Mouse (Mus musculus) gastrocnemius, postnatal 36 days (tissue): ENCODE results near the gene Gdf11. TPM values are rescaled to one million over a fixed set of nuclear protein-coding genes. Genes with fewer than 3 reads are reported as not detected.
A peak's percentile ranks its signal among the peaks of the same experiment; 100 is the strongest.

Source experiments
- DNase-seq, 2 experiments: peaks; one replicate each; pipeline ENCODE4 v3.0.0; 2022
- intact Hi-C: fragments of 180-260 bp; cut with DNase I; formaldehyde crosslinking; loops from one replicate; pipeline ENCODE4 v1.15.1; 2025
- total RNA-seq, 2 experiments: library from RNA; stranded (reverse); gene quantifications; 2 replicates each; pipeline ENCODE4 v1.2.3; 2021

Gdf11 gene
- total RNA-seq, 2 experiments from 2014 or later = 2.8 to 5.8 TPM

DNA sequence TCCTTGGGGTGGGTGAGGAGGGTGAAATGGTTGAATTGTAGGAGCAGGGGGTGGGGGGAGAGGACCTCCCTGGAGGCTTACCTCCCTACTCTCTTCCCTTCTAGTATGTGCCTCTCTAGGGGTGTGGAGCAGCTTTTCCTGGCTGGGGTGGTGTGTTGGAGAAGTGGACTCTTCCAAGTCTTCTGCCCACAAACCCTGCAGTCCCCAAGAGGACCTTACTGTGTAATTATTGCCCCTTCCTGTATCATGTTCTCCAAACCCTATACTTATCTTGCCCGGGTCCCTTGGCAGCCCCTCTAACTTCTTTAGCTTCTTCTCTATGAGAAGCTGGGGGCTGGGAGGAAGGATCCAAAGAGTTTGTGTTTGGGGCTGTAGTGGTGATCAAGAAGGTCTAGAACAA lies 5.3 kb upstream of the Gdf11 start:
- intact Hi-C loops = no loop called here
- no peak for DNase-seq

DNA sequence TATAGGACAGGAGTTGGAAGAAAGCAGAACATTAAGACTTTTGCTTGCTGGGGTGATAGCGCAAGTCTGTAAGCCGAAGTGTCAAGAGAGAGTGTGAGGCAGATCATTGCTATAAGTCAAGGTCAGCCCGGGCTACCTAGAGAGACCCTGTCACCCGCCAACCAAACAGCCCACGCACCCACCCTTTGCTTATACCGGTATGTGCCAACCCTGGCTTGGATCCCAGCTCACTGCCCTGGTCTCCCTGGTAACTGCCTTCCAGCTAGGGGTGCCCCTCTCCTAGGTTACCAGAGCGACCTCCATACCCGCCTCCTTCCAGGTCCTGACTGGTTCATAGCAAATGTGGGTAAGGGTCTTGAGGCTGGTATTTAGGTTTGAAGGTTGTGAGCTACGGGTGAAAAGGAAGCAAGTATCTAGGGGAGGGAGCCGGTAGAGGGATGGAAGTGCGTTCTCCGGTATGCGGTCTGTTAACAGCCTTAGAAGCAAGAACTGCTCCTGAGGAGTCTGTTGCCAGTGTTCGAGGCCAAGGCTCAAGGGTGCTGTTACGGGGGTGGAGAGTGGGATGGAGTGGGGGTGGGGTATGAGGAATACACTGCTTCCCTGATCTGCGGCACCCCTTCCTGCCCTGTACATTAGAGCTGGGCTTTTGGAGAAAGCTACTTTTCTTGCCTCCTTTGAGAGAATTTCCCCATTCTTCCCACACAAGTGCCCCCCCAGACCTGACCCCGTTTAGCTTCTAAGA lies 4.6 kb upstream of the Gdf11 start:
- intact Hi-C loops = loop anchor here (2.0 kb wide), 2 partner anchors 51 to 165 kb away; no protein-coding TSS in a partner anchor
- DNase-seq = no peak

DNA sequence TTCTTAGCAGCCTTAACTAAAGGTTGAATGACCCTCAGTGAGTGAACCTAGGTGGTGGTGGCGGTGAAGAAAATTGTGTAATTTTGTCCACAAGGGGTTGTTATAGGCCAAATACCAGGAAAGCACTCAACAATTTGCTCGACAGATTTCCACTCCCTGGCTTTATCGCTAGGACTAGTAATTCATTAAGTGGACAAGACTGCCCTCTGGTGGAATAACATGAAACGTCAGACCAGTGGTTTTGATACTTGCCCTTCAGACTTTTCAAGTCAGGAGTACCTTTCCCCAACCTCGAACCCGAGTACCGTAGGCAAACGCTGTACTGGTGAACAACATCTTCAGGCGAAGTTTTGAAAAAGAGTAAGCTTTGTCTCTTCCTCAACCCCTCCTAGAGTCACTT lies 3.9 kb upstream of the Gdf11 start:
- DNase-seq = peak in 1 of 2 experiments; percentile 58
- intact Hi-C loops = loop anchor here (2.0 kb wide), 2 partner anchors 51 to 165 kb away; no protein-coding TSS in a partner anchor

- no peak for DNase-seq
- intact Hi-C loops = no loop called here
These were observed 728 bp upstream of the Gdf11 start for GRCm38 (mm10) chr10:128892246-128892645.

DNA sequence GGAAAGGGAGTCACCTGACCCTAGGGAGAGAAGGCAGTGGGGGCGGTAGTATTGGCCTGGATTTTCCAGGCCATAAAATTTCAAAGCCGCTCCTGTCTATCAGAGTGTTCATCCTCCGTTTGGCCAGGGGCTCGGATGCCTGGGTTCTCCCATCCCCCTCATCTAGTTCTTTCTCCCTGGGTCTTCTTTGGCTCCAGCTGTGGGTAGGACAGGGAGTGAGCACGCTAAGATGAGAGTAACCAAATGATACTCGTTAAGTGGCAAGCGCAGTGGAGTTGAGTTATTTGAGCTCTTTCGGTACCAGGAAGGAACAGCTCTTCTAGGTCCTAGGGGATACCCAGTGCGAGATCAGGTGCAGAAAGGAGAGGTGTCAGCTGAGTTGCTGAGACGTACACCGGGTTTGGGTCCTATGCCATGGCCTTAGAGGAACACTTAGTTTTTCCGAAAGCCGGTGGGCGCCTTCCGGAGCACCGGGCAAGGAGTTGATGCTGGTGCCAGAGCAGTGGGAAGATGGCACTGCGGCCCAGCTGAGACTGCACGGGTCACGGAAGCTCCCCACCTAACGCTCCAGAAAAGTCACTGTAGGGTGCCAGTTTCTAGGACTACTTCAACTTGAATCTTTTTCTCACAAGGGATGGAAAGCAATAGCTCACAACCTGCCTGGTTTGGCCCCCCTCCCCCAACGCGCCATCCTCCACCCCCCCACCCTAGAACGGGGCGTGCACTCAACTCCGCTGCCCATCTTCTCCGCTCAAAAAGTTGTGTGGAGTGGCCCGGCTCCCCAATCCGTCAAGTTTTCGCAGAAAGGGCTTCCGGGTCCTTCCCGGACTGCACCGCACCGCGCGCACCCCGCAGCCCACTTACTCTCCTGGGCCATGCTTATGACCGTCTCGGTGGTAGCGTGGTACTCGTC lies 879 bp downstream of the Gdf11 start:
- intact Hi-C loops = no loop called here
- no peak for DNase-seq

GRCm38 (mm10) chr10:128889846-128890245 lies 1.7 kb downstream of the Gdf11 start:
- intact Hi-C loops = no loop called here
- no peak for DNase-seq

GRCm38 (mm10) chr10:128888941-128889827 lies 2.3 kb downstream of the Gdf11 start:
- intact Hi-C loops = no loop called here
- DNase-seq = no peak

- intact Hi-C loops = no loop called here
- DNase-seq = no peak
These were observed 9.5 kb downstream of the Gdf11 start for GRCm38 (mm10) chr10:128882067-128882466.

- no peak for DNase-seq
- intact Hi-C loops = no loop called here
These were observed 12.7 kb downstream of the Gdf11 start for GRCm38 (mm10) chr10:128878811-128879210.

DNA sequence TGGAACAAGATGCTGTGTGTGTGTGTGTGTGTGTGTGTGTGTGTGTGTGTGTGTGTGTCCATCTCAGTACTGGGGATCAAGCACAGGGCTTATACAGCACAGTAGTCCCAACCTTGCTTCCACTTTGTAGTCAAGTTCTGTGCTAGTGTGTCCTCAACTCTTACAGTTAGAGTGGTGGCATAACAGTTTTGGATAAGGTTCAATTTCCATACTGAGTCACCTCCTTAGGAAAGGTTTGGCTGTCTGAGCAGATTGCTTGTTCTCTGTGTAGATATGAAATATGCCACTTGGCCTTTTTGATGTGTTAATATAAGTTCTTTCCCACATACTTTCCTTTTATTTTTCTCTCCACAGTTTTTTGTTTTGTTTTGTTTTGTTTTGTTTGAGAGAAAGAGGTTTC lies 13.2 kb downstream of the Gdf11 start:
- DNase-seq = no peak
- intact Hi-C loops = no loop called here

DNA sequence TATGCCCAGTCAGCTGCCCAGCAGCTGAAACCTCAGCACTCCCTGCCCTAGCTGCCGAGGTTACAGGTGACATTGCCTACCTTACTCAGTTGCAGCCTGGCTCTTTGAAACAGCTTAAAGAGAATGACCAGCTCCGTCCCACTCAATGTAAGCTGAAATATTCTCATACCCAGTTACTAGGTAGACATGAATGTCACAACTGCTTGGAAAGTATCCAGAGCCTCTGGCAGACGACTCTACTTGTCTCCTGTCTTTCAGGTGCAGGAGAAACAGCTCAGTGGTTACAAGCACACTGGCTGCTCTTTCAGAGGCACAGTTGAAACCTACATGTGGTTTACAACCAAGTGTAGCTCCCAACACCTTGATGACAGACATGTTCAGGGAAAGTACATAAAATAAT lies 21.2 kb downstream of the Gdf11 start:
- intact Hi-C loops = no loop called here
- DNase-seq = no peak

DNA sequence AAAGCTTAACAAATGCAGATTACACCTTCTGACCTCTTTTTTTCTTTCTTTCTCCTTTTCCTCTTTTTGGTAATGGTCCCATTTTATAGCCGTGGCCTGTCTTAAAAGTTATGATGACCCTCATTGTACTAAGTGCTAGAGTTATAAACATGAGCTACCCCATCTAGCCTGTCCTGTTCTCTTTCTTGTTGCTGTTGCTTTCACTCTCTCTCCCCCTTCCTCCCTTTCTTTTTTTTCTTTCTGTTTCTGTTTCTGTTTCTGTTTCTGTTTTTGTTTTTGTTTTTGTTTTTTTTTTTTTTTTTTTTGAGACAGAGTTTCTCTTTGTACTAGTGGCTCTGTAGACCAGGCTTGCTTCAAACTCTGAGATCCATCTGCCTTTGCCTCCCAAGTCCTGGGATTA lies 25.0 kb downstream of the Gdf11 start:
- intact Hi-C loops = no loop called here
- no peak for DNase-seq

DNA sequence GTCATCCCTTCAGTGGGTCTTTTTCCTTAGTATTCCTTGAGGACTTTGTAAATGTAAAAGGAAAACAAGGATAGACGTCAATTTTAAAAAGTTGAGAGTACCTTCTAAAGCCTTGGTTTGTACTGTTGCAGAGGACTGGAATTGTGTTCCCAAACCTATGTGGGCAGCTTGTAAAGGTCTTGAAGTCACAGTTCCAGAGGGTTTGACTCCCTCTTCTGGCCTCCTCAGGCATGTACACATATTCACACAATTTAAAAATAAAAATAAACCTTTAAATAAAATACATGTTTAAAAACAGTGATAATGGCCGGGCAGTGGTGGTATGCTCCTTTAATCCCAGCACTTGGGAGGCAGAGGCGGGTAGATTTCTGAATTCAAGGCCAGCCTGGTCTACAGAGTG lies 25.5 kb downstream of the Gdf11 start:
- DNase-seq = no peak
- intact Hi-C loops = no loop called here

- no peak for DNase-seq
- intact Hi-C loops = no loop called here
These were observed 30.3 kb downstream of the Gdf11 start for GRCm38 (mm10) chr10:128861176-128861575.

- DNase-seq = no peak
- intact Hi-C loops = no loop called here
These were observed 41.2 kb downstream of the Gdf11 start for GRCm38 (mm10) chr10:128850339-128850738.

GRCm38 (mm10) chr10:128848426-128848825 lies 43.1 kb downstream of the Gdf11 start:
- DNase-seq = no peak
- intact Hi-C loops = loop anchor here (10.0 kb wide), 1 partner anchor 126 kb away; no protein-coding TSS in a partner anchor

GRCm38 (mm10) chr10:128846664-128847063 lies 44.9 kb downstream of the Gdf11 start:
- intact Hi-C loops = loop anchor here (10.0 kb wide), 1 partner anchor 128 kb away; no protein-coding TSS in a partner anchor
- DNase-seq = no peak

- intact Hi-C loops = loop anchor here (2.0 to 10.0 kb wide), 2 partner anchors 49 to 129 kb away; no protein-coding TSS in a partner anchor
- DNase-seq = no peak
These were observed 46.0 kb downstream of the Gdf11 start for GRCm38 (mm10) chr10:128845516-128845915.

DNA sequence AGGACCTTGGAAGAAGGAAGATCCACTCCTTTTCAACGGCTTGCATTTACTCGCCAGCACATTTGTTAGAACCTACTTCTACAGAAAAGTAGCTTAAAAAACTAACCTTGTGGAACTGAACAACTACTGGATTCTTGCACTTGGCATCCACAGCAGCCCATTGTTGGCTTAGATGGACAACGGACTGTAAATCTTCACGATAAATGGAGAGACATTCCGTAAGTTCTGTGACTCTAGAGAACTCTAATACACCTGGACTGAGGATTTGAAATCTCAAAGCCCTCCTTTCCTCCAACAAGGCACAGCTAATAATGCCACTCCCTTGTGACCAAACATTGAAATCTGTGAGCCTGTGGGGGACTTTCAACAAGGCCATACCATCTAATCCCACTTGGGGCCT lies 48.3 kb downstream of the Gdf11 start:
- no peak for DNase-seq
- intact Hi-C loops = loop anchor here (10.0 kb wide), 1 partner anchor 132 kb away; no protein-coding TSS in a partner anchor

DNA sequence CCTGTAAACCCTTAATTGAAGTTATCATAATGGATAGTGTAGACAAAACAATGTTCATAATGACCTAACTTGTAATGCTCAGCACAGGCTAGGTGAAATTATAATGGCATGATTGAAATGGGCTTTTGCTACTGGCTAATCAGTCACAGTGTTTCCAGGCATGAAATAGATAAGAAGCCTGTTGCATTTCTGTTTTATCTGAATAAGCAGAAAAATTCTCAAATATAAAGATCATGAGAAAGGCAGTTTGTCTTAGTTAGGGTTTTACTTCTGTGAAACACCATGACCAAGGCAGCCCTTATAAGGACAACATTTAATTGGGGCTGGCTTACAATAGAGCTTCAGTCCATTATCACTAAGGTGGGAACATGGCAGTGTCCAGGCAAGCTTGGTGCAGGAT lies 50.9 kb downstream of the Gdf11 start:
- DNase-seq = no peak
- intact Hi-C loops = loop anchor here (10.0 kb wide), 1 partner anchor 134 kb away; no protein-coding TSS in a partner anchor
